Mouse (Mus musculus) embryonic fibroblast, embryonic 13.5 days (primary cell): ENCODE results near the gene Ush2a.

Experiments
- CTCF ChIP-seq: IDR thresholded peaks from 2 replicates; pipeline ENCODE4 v1.5.1; 2011; ENCODE audit warnings: mild to moderate bottlenecking, control low read depth, low read length, moderate library complexity, borderline replicate concordance; ENCODE audit not compliant: insufficient read depth
- POLR2A ChIP-seq: IDR thresholded peaks from 2 replicates; pipeline ENCODE4 v1.6.1; 2011; ENCODE audit warnings: low read depth, mild to moderate bottlenecking, control low read depth, low read length, moderate library complexity

DNA sequence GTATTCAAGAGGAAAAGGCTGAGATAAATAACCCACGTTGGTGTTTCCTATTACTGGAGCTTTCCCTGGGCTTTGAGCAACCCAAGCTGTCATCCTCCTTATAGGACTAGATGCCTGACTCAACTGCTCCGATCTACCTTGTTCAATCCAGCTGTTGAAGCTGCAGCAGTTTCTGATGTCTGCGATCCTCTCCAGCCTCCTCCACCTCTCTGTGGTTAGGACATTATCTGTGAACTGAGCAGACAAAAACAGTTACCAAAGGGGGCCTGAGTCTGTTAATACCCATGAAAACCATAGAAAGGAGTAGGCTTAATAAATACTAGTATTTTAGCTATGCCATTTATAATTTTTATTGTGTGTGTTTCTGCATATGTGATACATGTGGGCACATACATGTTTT, 572.9 kb downstream of the Ush2a start:
- no peak for TF ChIP-seq CTCF
- no peak for TF ChIP-seq POLR2A
